Mouse (Mus musculus) intestine, embryonic 14.5 days (tissue): ENCODE data around the gene 1190007I07Rik. TPM values are rescaled to one million over a fixed set of nuclear protein-coding genes. Genes with fewer than 3 reads are reported as not detected.

Source experiments
- ATAC-seq: fragments of 200-750 bp; cut with Nextera tagmentation; replicated peaks from 2 replicates; pipeline ENCODE4 v1.8.0; 2017; ENCODE audit warnings: low read depth, moderate number of reproducible peaks, moderate TSS enrichment, moderate library complexity; ENCODE audit not compliant: low FRiP score, low TSS enrichment
- DNase-seq: peaks from one replicate; pipeline ENCODE4 v3.0.0-alpha.2; 2018; ENCODE audit warnings: low spot score
- H3K27ac ChIP-seq: fragments of 300-500 bp; sonication (generic); 2 replicates; pipeline ENCODE4 v1.5.1; 2014; ENCODE audit warnings: low read depth, mild to moderate bottlenecking, control low read depth
- H3K27me3 ChIP-seq: fragments of 300-500 bp; sonication (generic); replicated peaks from 2 replicates; pipeline ENCODE4 v1.6.1; 2014; ENCODE audit warnings: low read length, control low read depth; ENCODE audit not compliant: control insufficient read depth, insufficient read depth
- H3K36me3 ChIP-seq: fragments of 300-500 bp; sonication (generic); 2 replicates; pipeline ENCODE4 v1.6.1; 2014; ENCODE audit warnings: low read length, control low read depth; ENCODE audit not compliant: control insufficient read depth, insufficient read depth
- H3K4me1 ChIP-seq: fragments of 300-500 bp; sonication (generic); replicated peaks from 2 replicates; pipeline ENCODE4 v1.6.1; 2014; ENCODE audit warnings: low read length, control low read depth, mixed read lengths; ENCODE audit not compliant: control insufficient read depth, insufficient read depth
- H3K4me2 ChIP-seq: fragments of 300-500 bp; sonication (generic); 2 replicates; pipeline ENCODE4 v1.6.1; 2014; ENCODE audit warnings: low read length
- H3K4me3 ChIP-seq: fragments of 300-500 bp; sonication (generic); 2 replicates; pipeline ENCODE4 v1.5.1; 2014; ENCODE audit warnings: low read depth, low read length, control low read depth, mixed read lengths
- H3K9ac ChIP-seq: fragments of 300-500 bp; sonication (generic); 2 replicates; pipeline ENCODE4 v1.6.1; 2014; ENCODE audit warnings: mild to moderate bottlenecking, low read length
- H3K9me3 ChIP-seq: fragments of 300-500 bp; sonication (generic); 2 replicates; pipeline ENCODE4 v1.6.1; 2016; ENCODE audit warnings: low read length, control low read depth; ENCODE audit not compliant: control insufficient read depth
- WGBS: fragments of 180-500 bp; shearing (Covaris S2); extraction: QIAGEN DNeasy Blood & Tissue Kit; methylation state at CpG from one replicate; pipeline ENCODE4 v1.1.7; 2014; 5-methylcytosine and 5-hydroxymethylcytosine counted together
- polyA plus RNA-seq: library from polyadenylated mRNA; unstranded; fragments of >200 nt; fragmentation: Nextera tagmentation; extraction: Ambion mirVana; gene quantifications from 2 replicates; pipeline ENCODE4 v1.2.1, GENCODE M21; 2014

Gene 1190007I07Rik
- polyA plus RNA-seq: 65.8 and 67.6 TPM in 2 replicates

DNA sequence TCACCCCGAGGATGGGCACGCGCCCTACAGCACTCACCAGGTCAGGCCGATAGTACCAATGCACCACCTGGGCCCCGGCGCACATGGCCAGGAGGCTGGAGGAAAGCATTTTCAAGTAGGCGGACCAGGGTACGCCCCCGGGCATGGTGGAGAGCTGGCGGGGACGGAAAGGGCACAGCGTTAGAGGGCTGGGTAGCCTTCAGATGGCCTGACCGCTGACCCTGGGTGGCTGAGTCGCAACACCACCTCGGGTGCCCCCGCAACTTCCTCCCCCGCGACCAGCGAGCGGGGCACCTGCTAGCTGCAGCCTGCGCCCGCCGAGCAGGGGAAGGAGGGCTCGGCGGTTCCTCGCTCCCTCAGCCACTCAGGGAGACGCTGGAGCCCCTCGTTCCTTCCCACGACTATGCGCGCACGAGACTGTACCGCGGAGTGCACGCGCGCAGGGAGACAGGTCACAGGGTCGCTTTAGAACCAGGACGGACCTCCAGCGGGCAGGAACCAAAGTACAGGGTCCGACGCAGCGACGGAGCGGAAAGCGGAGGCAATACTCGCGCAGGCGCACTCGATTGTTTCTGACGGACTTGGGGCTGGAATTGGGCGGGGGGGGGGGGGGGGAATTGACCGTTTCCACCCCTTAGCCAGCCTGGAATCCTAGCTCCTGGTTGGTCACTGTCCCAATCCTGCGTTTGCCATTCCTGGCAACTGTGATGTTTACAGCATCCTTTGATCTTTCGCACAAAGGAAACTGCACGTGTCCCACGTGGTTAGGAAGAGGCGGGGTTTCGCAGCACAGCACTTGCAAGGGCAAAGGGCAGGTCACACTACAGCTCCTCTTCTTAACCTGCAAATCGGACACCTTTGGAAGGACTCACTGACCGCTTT lies at the start of gene 1190007I07Rik:
1190007I07Rik (minus strand) TSS at position 558 of the 882 bp plus-strand sequence.
- Histone ChIP-seq H3K4me1 (peaks cover 3% of the 10 kb centered on the region; the same call in 1 of the 2 replicates), H3K36me3 (peaks cover 6% of the 10 kb centered on the region; the same call in 1 of the 2 replicates), H3K4me2 (peak within 1 kb of the TSS; percentile 62), H3K4me3 (peak within 1 kb of the TSS; percentile 75), H3K9me3 (no peaks in the 10 kb centered on the region), H3K27me3 (no peaks in the 10 kb centered on the region), H3K27ac (peak within 1 kb of the TSS; percentile 83), H3K9ac (peak within 1 kb of the TSS; percentile 74)
- DNase-seq (peak; percentile 97), ATAC-seq (peak; percentile 92)
- WGBS: under 1% methylated on average over 48 of the region's 61 CpGs

DNA sequence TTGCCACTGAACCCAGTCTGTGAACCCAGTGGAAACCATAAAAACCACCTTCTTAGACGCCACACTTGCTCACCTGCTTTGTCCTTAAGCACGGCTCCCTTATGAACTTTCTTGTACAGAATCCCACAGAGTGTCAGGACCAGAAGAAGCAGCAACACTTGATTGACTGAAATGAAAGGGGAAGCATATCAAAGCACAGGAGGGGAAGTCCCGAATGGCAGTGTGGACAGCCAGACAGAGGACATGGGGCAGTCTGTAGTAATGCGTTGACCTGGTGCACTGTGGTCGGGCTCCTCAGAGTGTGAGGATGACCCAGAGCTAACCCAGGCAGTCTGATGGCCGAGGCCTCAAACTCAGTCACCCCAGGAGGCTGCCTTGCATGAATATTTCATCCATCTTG lies 47.2 kb upstream of the 1190007I07Rik start:
- Histone ChIP-seq H3K4me3 (no peak overlapping the region), H3K9me3 (no peaks in the 10 kb centered on the region), H3K9ac (no peak overlapping the region), H3K4me1 (no peaks in the 10 kb centered on the region), H3K36me3 (no peaks in the 10 kb centered on the region), H3K4me2 (no peak overlapping the region), H3K27ac (no peak overlapping the region), H3K27me3 (no peaks in the 10 kb centered on the region)
- ATAC-seq: no peak
- no peak for DNase-seq
- WGBS: 78% methylated on average over 6 of the region's 6 CpGs

DNA sequence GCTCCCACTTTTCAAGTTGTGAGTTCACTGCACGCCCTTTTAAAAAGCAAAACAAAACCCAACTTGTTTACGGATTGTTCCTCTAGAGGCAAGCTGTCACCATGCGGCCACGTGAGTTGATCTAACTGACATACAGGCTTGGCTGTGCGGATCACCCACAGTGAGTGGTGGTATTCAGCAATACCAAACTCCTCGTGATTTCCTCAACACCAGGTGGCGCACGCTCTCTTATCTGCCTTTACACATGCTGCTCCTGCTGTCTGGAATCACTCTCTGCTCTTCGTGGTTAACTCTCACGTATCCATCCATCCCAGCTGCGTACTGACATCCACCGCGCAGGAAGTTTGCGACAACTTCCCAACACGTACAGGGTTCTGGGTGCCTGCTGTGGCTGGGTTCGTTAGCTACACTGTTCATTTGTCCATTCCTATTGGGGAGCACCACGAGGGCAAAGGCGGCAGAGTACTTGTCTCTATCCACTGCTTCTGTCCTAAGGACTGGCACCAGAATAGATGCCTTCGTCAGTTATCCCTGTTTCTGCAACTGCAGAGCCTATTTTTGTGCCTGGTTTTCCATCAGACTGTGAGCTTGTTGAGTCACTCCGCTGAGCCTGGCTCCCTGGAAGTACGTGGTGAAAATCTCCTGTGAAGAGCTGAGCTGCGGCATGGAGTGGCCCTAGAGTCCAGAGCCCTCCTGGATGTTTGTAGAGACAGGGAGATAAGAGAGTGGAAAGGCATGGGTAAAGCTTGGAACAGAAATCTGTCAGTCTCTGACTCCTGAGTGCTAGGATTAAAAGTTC lies 43.6 kb upstream of the 1190007I07Rik start:
- DNase-seq: peak; percentile 91
- no peak overlapping the region for H3K9ac ChIP-seq
- peak; percentile 89 for ATAC-seq
- H3K4me2 ChIP-seq: peak overlapping the region; percentile 46
- H3K27me3 ChIP-seq: no peaks in the 10 kb centered on the region
- H3K27ac ChIP-seq: no peak overlapping the region
- no peak overlapping the region for H3K4me3 ChIP-seq
- H3K9me3 ChIP-seq: no peaks in the 10 kb centered on the region
- no peaks in the 10 kb centered on the region for H3K36me3 ChIP-seq
- H3K4me1 ChIP-seq: no peaks in the 10 kb centered on the region
- WGBS: 17% methylated on average over 22 of the region's 22 CpGs

DNA sequence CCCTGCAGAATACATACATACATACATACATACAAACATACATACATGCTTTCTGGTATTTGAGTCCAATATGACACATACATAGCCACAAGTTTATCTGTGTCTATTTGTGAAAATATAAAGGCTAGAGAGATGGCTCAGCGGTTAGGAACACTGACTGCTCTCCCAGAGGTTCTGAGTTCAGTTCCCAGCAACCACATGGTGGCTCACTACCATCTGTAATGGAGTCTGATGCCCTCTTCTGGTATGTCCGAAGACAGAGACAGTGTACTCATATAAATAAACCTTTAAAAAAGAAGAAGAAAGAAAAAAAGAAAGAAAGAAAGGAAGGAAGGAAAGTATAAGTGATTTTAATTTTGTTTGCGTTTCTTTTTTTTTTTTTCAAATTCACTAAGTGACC lies 42.9 kb upstream of the 1190007I07Rik start:
- H3K4me2 ChIP-seq: no peak overlapping the region
- no peaks in the 10 kb centered on the region for H3K9me3 ChIP-seq
- WGBS: 61% methylated on average over 3 of the region's 3 CpGs
- no peak overlapping the region for H3K4me3 ChIP-seq
- no peak overlapping the region for H3K9ac ChIP-seq
- H3K27me3 ChIP-seq: no peaks in the 10 kb centered on the region
- no peak for ATAC-seq
- no peaks in the 10 kb centered on the region for H3K4me1 ChIP-seq
- H3K27ac ChIP-seq: no peak overlapping the region
- no peaks in the 10 kb centered on the region for H3K36me3 ChIP-seq
- DNase-seq: no peak

DNA sequence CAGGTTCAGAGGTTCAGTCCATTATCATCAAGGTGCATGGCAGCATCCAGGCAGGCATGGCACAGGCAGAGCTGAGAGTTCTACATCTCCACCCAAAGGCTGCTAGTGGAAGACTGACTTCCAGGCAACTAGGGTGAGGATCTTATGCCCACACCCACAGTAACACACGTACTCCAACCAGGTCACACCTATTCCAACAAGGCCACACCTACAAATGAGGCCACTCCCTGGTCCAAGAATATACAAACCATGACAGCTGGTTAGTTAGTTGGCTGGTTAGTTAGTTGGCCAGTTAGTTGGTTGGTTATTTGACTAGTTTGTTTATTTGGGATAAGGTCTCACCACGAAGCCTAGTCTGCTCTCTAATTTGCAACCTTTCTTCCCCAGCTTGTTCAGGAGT lies 40.3 kb upstream of the 1190007I07Rik start:
- H3K4me1 ChIP-seq: no peaks in the 10 kb centered on the region
- no peak for ATAC-seq
- H3K4me3 ChIP-seq: no peak overlapping the region
- DNase-seq: no peak
- 80% methylated on average over 2 of the region's 2 CpGs for WGBS
- no peak overlapping the region for H3K4me2 ChIP-seq
- no peak overlapping the region for H3K9ac ChIP-seq
- no peaks in the 10 kb centered on the region for H3K9me3 ChIP-seq
- H3K27me3 ChIP-seq: no peaks in the 10 kb centered on the region
- no peak overlapping the region for H3K27ac ChIP-seq
- H3K36me3 ChIP-seq: no peaks in the 10 kb centered on the region

DNA sequence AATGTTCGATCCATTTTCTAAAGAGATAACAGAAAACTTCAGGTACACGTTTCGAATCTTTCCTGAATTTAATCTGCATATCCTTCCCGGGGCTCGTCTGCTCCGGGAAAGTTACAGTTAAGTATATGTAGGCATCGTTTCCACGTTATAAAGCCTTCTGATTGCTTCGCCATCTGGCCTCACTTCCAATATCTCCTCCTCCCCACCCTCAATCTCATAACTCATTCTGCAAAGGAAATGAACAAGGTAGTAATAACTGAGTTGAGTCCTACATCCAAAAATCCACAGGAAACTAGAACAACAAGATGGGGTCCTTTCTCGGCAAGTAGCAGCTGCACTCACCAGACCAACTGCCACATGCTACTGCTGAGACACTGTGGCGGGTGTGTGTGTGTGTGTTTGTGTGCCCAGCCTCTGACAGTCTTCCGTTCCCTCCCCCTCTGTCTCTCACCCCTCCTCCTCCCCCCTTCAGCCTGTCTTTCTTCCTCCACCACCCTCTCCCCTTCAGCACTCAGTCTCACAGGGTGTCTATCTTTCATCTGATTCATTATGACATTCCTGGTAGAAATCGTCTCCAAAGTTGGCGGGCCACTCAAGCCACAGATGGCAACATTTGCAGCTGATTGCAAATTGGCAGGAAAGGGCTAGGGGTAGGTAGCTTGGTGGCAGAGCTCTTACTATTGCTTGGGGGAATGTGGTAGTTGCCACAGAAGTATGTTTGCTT lies 39.4 kb upstream of the 1190007I07Rik start:
- H3K36me3 ChIP-seq: no peaks in the 10 kb centered on the region
- no peaks in the 10 kb centered on the region for H3K4me1 ChIP-seq
- WGBS: 82% methylated on average over 14 of the region's 14 CpGs
- H3K27ac ChIP-seq: no peak overlapping the region
- DNase-seq (no peak), ATAC-seq (no peak)
- no peak overlapping the region for H3K4me2 ChIP-seq
- H3K9ac ChIP-seq: no peak overlapping the region
- H3K27me3 ChIP-seq: no peaks in the 10 kb centered on the region
- no peak overlapping the region for H3K4me3 ChIP-seq
- no peaks in the 10 kb centered on the region for H3K9me3 ChIP-seq

DNA sequence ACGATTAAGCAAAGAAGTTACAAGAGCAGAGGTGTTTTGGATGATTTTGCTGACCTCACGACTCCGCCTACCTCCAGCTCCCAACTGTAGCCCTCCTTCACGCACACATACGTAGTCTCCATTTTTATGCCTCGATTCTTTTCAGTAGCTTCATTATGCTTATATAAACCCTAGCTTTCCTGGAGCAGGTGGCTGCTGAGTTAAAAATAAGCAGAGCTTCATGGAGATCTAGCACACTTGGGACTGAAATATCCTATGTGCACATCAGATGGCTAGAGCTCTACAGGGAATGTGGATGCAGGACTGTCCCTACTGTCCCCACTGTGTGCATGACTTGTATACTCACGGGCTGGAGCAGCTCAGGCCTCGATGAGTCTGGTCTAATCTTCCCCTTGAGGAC lies 38.8 kb upstream of the 1190007I07Rik start:
- DNase-seq: no peak
- Histone ChIP-seq H3K4me3 (no peak overlapping the region), H3K9ac (no peak overlapping the region), H3K27me3 (no peaks in the 10 kb centered on the region), H3K36me3 (no peaks in the 10 kb centered on the region), H3K9me3 (no peaks in the 10 kb centered on the region), H3K4me1 (no peaks in the 10 kb centered on the region), H3K4me2 (no peak overlapping the region), H3K27ac (no peak overlapping the region)
- 86% methylated on average over 8 of the region's 8 CpGs for WGBS
- no peak for ATAC-seq

DNA sequence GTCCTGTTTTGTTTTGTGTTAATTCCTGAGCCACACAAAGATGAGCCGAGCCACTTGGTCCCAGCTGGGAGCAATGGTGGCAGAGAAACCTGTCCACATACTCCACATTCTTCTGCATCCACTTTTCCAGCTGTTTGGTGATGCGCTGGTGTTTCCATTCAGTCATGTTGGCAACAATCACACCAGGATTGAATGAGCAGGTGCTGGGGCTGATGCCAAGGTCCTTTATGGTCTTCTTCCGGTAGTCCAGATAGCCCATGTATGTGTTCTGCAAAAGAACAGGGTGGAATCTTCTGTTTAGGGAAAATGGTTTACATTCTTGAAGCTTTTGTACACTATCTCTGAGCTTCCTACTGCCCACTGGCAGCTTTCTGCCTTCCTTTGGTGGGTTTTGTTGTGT lies 31.6 kb upstream of the 1190007I07Rik start:
- Histone ChIP-seq H3K4me2 (no peak overlapping the region), H3K4me1 (no peaks in the 10 kb centered on the region), H3K36me3 (peaks cover 23% of the 10 kb centered on the region), H3K27ac (no peak overlapping the region), H3K4me3 (no peak overlapping the region), H3K27me3 (no peaks in the 10 kb centered on the region), H3K9me3 (no peaks in the 10 kb centered on the region), H3K9ac (no peak overlapping the region)
- WGBS: 66% methylated on average over 3 of the region's 3 CpGs
- DNase-seq (no peak), ATAC-seq (no peak)
